Mouse (Mus musculus) kidney, embryonic 15.5 days (tissue): ENCODE results near the gene Suox. TPM values are rescaled to one million over a fixed set of nuclear protein-coding genes. Genes with fewer than 3 reads are reported as not detected.
A peak's percentile ranks its signal among the peaks of the same experiment; 100 is the strongest.
"Not testable (repeated sequence)": the region's sequence is repeated elsewhere in the genome, so short reads cannot be mapped to it uniquely, and the experiment has no call there.

Experiments used
- ATAC-seq: fragments of 200-750 bp; cut with Nextera tagmentation; replicated peaks from 2 replicates; pipeline ENCODE4 v1.8.0; 2017; ENCODE audit warnings: moderate TSS enrichment; ENCODE audit not compliant: low FRiP score
- H3K27ac ChIP-seq: fragments of 300-500 bp; sonication (generic); 2 replicates; pipeline ENCODE4 v1.5.1; 2015; ENCODE audit warnings: mild to moderate bottlenecking, inconsistent platforms
- H3K27me3 ChIP-seq: fragments of 300-500 bp; sonication (generic); 2 replicates; pipeline ENCODE4 v1.6.1; 2015; ENCODE audit warnings: inconsistent platforms
- H3K36me3 ChIP-seq: fragments of 300-500 bp; sonication (generic); 2 replicates; pipeline ENCODE4 v1.6.1; 2015; ENCODE audit warnings: inconsistent platforms
- H3K4me1 ChIP-seq: fragments of 300-500 bp; sonication (generic); 2 replicates; pipeline ENCODE4 v1.6.1; 2015; ENCODE audit warnings: inconsistent platforms
- H3K4me2 ChIP-seq: fragments of 300-500 bp; sonication (generic); 2 replicates; pipeline ENCODE4 v1.6.1; 2015; ENCODE audit warnings: moderate library complexity, mild to moderate bottlenecking, inconsistent platforms
- H3K4me3 ChIP-seq: fragments of 300-500 bp; sonication (generic); replicated peaks from 2 replicates; pipeline ENCODE4 v1.5.1; 2015; ENCODE audit warnings: mild to moderate bottlenecking, inconsistent platforms
- H3K9ac ChIP-seq: fragments of 300-500 bp; sonication (generic); 2 replicates; pipeline ENCODE4 v1.6.1; 2015; ENCODE audit warnings: mild to moderate bottlenecking, inconsistent platforms
- H3K9me3 ChIP-seq: fragments of 300-500 bp; sonication (generic); replicated peaks from 2 replicates; pipeline ENCODE4 v1.6.1; 2016; ENCODE audit warnings: inconsistent platforms
- WGBS: fragments of 180-500 bp; shearing (Covaris S2); methylation state at CpG from one replicate; pipeline ENCODE4 v1.1.7; 2015; ENCODE audit warnings: mixed read lengths; 5-methylcytosine and 5-hydroxymethylcytosine counted together
- polyA plus RNA-seq: library from polyadenylated mRNA; unstranded; fragments of >200 nt; fragmentation: Nextera tagmentation; extraction: Ambion mirVana; gene quantifications from 2 replicates; pipeline ENCODE4 v1.2.1, GENCODE M21; 2015

Gene Suox
- polyA plus RNA-seq = 11.7 and 13.2 TPM in 2 replicates

- Histone ChIP-seq H3K27ac (peak within 1 kb of the TSS; percentile 68), H3K4me3 (peak within 1 kb of the TSS; percentile 74), H3K27me3 (0 out of 2 replicates have a peak, but pooled peaks cover 6% of the 10 kb centered on the region), H3K4me2 (peak within 1 kb of the TSS; percentile 96), H3K4me1 (peaks cover 18% of the 10 kb centered on the region), H3K36me3 (peaks cover 11% of the 10 kb centered on the region; the same call in 1 of the 2 replicates), H3K9ac (peak within 1 kb of the TSS; percentile 50), H3K9me3 (no peaks in the 10 kb centered on the region)
- peak; percentile 96 for ATAC-seq
- WGBS = under 1% methylated on average over 60 of the region's 60 CpGs
These were observed at the start of gene Suox for GRCm38 (mm10) chr10:128673763-128674468. Suox (minus strand) TSS chr10:128674073.

GRCm38 (mm10) chr10:128715559-128716537 is 42.0 kb upstream of the Suox start:
- no peak overlapping the region for H3K9ac ChIP-seq
- no peak for ATAC-seq
- no peaks in the 10 kb centered on the region for H3K27me3 ChIP-seq
- H3K9me3 ChIP-seq = no peaks in the 10 kb centered on the region
- no peak overlapping the region for H3K4me3 ChIP-seq
- no peaks in the 10 kb centered on the region for H3K4me1 ChIP-seq
- no peak overlapping the region for H3K4me2 ChIP-seq
- 88% methylated on average over 19 of the region's 19 CpGs for WGBS
- H3K27ac ChIP-seq = no peak overlapping the region
- no peaks in the 10 kb centered on the region for H3K36me3 ChIP-seq

- not testable (repeated sequence) for H3K9ac ChIP-seq, H3K27me3 ChIP-seq, H3K27ac ChIP-seq, ATAC-seq, H3K4me2 ChIP-seq, H3K4me1 ChIP-seq, H3K9me3 ChIP-seq, H3K36me3 ChIP-seq, H3K4me3 ChIP-seq
- 94% methylated on average over 7 of the region's 7 CpGs for WGBS
These were observed 37.4 kb upstream of the Suox start for GRCm38 (mm10) chr10:128711318-128711717.

- Histone ChIP-seq H3K4me3 (peak overlapping the region; percentile 74), H3K4me2 (peak overlapping the region; percentile 66), H3K36me3 (peaks cover 29% of the 10 kb centered on the region), H3K9ac (peak overlapping the region; percentile 34), H3K9me3 (no peaks in the 10 kb centered on the region), H3K27ac (peak overlapping the region; percentile 99), H3K4me1 (peaks cover 32% of the 10 kb centered on the region), H3K27me3 (no peaks in the 10 kb centered on the region)
- 8% methylated on average over 11 of the region's 11 CpGs for WGBS
- ATAC-seq = peak; percentile 15; the same call in 1 of the 2 replicates
These were observed 31.4 kb upstream of the Suox start for GRCm38 (mm10) chr10:128705317-128705693.

GRCm38 (mm10) chr10:128704491-128705316 is 30.8 kb upstream of the Suox start, which contains the start of gene Cdk2:
Cdk2 (minus strand) TSS chr10:128705031.
- Histone ChIP-seq H3K36me3 (peaks cover 35% of the 10 kb centered on the region), H3K4me3 (peak within 1 kb of the TSS; percentile 74), H3K27ac (peak within 1 kb of the TSS; percentile 99), H3K9me3 (no peaks in the 10 kb centered on the region), H3K4me2 (peak within 1 kb of the TSS; percentile 66), H3K27me3 (no peaks in the 10 kb centered on the region), H3K9ac (peak within 1 kb of the TSS; percentile 79), H3K4me1 (peaks cover 32% of the 10 kb centered on the region)
- ATAC-seq = peak; percentile 91
- under 1% methylated on average over 62 of the region's 62 CpGs for WGBS

GRCm38 (mm10) chr10:128703895-128704294 is 30.0 kb upstream of the Suox start, which contains the start of gene Pmel:
Pmel (plus strand) TSS chr10:128704195.
- Histone ChIP-seq H3K9ac (peak within 1 kb of the TSS; percentile 79), H3K9me3 (no peaks in the 10 kb centered on the region), H3K4me1 (peaks cover 32% of the 10 kb centered on the region), H3K27ac (peak within 1 kb of the TSS; percentile 99), H3K4me2 (peak within 1 kb of the TSS; percentile 66), H3K36me3 (peaks cover 43% of the 10 kb centered on the region), H3K27me3 (no peaks in the 10 kb centered on the region), H3K4me3 (peak within 1 kb of the TSS; percentile 74)
- 8% methylated on average over 4 of the region's 4 CpGs for WGBS
- no peak; the same call in 1 of the 2 replicates for ATAC-seq

GRCm38 (mm10) chr10:128702328-128703007 is 28.6 kb upstream of the Suox start:
- Histone ChIP-seq H3K9ac (no peak overlapping the region), H3K36me3 (peaks cover 55% of the 10 kb centered on the region)
- ATAC-seq = no peak

GRCm38 (mm10) chr10:128700712-128701111 is 26.8 kb upstream of the Suox start:
- peaks cover 30% of the 10 kb centered on the region for H3K4me1 ChIP-seq
- H3K27me3 ChIP-seq = no peaks in the 10 kb centered on the region
- 93% methylated on average over 5 of the region's 5 CpGs for WGBS
- H3K27ac ChIP-seq = no peak overlapping the region
- ATAC-seq = no peak
- peaks cover 57% of the 10 kb centered on the region for H3K36me3 ChIP-seq
- H3K9ac ChIP-seq = no peak overlapping the region
- no peak overlapping the region for H3K4me3 ChIP-seq
- no peak overlapping the region for H3K4me2 ChIP-seq
- H3K9me3 ChIP-seq = no peaks in the 10 kb centered on the region

More at GRCm38 (mm10) chr10:128702328-128703007, 28.6 kb upstream of the Suox start:
- no peaks in the 10 kb centered on the region for H3K27me3 ChIP-seq
- 67% methylated on average over 6 of the region's 6 CpGs for WGBS
- no peak overlapping the region for H3K27ac ChIP-seq
- H3K4me2 ChIP-seq = no peak overlapping the region
- peaks cover 32% of the 10 kb centered on the region for H3K4me1 ChIP-seq
- no peaks in the 10 kb centered on the region for H3K9me3 ChIP-seq
- H3K4me3 ChIP-seq = no peak overlapping the region

GRCm38 (mm10) chr10:128699611-128700010 is 25.7 kb upstream of the Suox start:
- ATAC-seq = no peak
- H3K4me2 ChIP-seq = no peak overlapping the region
- H3K4me3 ChIP-seq = no peak overlapping the region
- no peaks in the 10 kb centered on the region for H3K9me3 ChIP-seq
- peaks cover 57% of the 10 kb centered on the region for H3K36me3 ChIP-seq
- no peak overlapping the region for H3K27ac ChIP-seq
- H3K4me1 ChIP-seq = peaks cover 32% of the 10 kb centered on the region
- H3K9ac ChIP-seq = no peak overlapping the region
- H3K27me3 ChIP-seq = no peaks in the 10 kb centered on the region
- WGBS = 78% methylated on average over 11 of the region's 11 CpGs

GRCm38 (mm10) chr10:128699006-128699405 is 25.1 kb upstream of the Suox start:
- Histone ChIP-seq H3K4me2 (no peak overlapping the region), H3K4me1 (peaks cover 32% of the 10 kb centered on the region), H3K27ac (no peak overlapping the region), H3K9ac (no peak overlapping the region), H3K4me3 (no peak overlapping the region), H3K36me3 (peaks cover 57% of the 10 kb centered on the region), H3K9me3 (no peaks in the 10 kb centered on the region), H3K27me3 (no peaks in the 10 kb centered on the region)
- no peak for ATAC-seq
- 81% methylated on average over 5 of the region's 5 CpGs for WGBS
